Mouse (Mus musculus): ENCODE results near the gene Hprt. TPM values are rescaled to one million over a fixed set of nuclear protein-coding genes. Genes with fewer than 3 reads are reported as not detected.

The Hprt gene
- total RNA-seq, 2 experiments from 2014 or later = 104 to 114 TPM

DNA sequence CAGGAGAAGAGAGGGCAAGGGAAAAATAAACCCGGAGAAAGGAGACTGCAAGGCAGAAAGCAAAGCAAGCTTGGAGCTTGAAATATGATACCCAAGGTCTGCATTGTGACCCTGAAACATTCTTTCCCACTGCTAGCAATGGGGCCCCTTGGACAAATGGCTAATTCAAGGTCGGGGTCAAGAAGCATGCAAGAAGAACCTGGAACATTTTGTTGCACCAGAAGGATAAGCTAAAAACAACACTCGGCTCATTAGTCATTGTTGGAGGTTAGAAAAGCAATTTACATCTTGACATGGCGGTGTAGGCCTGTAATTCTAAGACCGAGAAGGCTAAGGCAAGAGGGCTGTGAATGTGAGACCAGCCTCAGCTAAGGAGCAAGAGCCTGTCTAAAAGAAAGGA lies 51.7 kb downstream of the Hprt start:
- no peak for DNase-seq (ENCODE audit: low spot score in 2 of 2)

DNA sequence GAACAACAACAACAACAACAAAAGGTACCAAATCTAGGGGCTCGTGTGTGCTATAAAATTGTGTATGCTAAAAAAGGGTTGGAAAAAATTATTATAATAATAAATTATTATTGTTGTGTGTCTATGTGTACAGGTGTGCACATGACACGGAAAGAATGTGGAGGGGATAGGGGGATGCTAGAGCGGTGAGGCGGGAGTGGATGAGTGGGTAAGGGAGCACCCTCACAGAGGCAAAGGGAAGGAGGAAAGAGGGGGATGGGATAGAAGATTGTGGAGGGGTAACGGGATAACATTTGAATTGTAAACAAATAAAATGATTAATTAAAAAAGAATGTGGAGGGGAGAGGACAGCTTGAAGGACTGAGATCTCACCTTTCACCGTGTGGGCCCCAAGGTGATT lies 52.2 kb downstream of the Hprt start:
- no peak for DNase-seq (ENCODE audit: low spot score in 2 of 2)

- no peak for DNase-seq (ENCODE audit: low spot score in 2 of 2)
Measured at GRCm38 (mm10) chrX:53041006-53041405, 53.1 kb downstream of the Hprt start.

DNA sequence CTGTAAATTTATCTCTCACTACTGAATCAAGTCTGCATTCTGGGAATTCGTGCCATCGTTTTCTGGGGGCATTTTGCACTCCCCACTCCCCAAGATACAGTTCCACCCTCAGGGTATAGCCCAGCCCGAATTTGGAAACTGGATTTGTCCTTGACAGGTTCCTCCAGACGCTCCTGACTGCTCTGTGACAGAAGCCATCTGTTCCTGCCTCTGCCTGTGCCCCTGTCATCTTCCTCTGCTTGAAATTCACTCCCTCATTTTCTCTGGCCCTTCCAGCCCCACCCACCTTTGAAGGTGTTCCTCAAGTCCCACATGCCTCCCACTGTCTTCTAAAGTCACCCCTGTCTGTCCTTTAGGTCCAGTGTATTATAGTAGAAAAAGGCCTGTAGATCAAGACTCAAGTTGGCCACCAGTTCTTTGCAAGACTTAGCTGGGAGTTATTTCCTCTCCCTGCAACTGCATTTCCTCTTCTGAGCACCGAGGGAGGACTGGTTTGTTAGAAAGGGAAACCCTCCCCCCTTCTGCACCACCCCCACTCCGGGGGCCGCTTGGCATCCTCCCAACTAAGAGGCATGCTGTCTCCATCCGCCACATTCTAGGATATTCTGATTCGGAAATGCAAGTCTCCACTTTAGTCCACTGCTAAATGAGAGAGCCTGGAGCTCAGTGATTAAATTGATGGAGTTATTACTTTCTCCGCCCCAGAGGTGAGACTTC lies 57.4 kb downstream of the Hprt start:
- no peak for DNase-seq (ENCODE audit: low spot score in 2 of 2)

DNA sequence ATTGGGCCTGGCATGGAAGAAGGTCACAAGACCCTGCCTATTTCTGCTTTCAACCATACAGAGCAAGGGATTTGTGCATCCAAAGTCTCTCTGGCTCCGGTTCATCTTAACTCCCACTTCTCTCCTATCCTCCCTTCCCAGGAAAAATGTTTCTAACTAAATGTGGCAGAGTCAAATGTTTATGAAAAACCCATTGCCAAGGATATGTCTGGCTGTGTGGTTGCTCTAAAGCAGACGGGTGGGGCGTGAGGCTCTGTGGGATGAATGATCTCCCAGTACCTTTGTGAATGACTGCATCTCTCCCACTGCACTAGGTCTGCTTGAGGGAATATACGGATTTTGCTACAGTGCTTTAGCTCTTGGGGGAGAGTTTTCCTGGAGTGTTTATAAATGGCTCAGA lies 58.1 kb downstream of the Hprt start:
- DNase-seq (ENCODE audit: low spot score in 2 of 2) = no peak

GRCm38 (mm10) chrX:53046911-53047310 lies 59.0 kb downstream of the Hprt start:
- no peak for DNase-seq (ENCODE audit: low spot score in 2 of 2)

DNA sequence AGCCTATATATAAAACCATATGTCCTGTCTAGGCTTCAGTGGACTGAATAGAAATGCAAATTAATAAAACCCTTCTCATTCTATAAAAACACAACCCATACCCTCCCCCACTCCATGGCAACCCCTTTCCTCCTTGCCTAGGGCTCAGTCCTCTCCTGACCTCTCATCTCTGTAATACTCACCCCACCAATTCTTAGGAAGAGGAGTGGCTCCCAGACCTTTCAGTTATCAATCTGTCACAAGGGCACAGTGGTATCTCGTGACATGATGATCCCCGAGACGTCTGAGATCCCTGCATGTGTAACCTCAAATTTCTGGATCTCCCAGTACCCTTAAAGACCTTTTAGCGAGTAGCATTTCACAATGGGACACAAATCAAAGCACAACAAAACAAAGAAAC lies 61.3 kb downstream of the Hprt start:
- no peak for DNase-seq (ENCODE audit: low spot score in 2 of 2)

GRCm38 (mm10) chrX:53050353-53050752 lies 62.4 kb downstream of the Hprt start:
- DNase-seq (ENCODE audit: low spot score in 2 of 2) = no peak

DNA sequence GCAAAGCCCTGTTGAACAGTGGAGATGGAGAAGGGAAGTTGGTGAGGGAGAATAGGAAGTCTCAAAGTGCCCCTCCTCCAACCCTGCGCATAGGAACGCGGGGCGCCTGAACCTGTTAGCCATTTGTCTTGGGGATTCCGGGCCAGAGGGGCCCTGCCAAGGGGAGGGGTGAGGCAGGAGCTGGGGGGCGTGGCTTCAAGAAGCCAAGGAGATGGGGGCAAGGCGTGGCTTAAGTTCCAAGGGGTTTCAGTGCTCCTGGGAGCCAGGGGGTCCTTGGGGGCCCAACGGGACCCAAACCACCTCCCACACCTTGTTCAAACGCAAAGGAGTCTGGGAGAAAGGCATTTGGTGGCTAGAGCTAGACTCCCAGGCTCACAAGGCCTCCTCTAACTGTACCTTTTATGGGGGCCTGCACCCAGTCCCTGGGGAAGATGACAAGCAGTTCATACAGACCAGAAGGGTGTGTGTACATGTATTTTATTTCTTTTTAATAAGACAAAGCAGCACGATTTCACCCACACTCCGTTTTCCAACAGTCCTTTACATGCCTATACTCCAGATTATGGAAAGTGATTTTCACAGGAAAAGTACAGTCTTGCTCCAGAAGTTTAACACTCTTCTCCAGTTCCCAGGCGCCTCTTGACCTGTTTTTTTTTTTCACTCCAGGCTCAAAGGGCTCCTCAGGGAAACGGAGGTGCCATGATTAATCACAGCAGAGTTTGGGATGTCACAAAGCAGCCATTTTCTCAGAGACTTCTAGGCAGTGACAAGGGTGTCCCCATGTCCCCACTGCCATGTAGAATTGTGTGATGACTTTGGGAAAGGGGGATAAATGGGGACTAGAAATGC lies 64.9 kb downstream of the Hprt start:
- DNase-seq (ENCODE audit: low spot score in 2 of 2) = no peak

- no peak for DNase-seq (ENCODE audit: low spot score in 2 of 2)
Measured at GRCm38 (mm10) chrX:53053885-53054284, 65.9 kb downstream of the Hprt start.

DNA sequence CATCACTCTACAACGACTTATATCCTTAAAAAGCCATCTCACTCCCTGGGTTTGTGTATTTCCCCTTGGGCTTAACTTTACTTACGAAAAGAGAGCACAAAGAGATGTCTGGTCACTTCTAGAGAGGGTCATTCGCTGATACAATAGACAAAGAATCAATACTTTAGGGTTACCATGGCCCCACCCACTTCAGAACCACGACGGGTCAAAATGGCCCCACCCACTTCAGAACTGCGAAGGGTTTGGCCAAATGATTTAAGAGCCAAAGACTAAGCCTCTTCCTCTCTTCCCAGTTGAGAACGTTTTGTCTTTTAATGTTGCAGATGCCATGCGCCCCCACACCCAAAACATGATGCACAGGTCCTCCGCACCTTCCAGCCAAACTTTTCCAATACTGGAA lies 67.8 kb downstream of the Hprt start:
- DNase-seq (ENCODE audit: low spot score in 2 of 2) = peak in 1 of 2 experiments; percentile 28

GRCm38 (mm10) chrX:53056627-53057026 lies 68.7 kb downstream of the Hprt start:
- DNase-seq (ENCODE audit: low spot score in 2 of 2) = peak in 1 of 2 experiments; percentile 32

DNA sequence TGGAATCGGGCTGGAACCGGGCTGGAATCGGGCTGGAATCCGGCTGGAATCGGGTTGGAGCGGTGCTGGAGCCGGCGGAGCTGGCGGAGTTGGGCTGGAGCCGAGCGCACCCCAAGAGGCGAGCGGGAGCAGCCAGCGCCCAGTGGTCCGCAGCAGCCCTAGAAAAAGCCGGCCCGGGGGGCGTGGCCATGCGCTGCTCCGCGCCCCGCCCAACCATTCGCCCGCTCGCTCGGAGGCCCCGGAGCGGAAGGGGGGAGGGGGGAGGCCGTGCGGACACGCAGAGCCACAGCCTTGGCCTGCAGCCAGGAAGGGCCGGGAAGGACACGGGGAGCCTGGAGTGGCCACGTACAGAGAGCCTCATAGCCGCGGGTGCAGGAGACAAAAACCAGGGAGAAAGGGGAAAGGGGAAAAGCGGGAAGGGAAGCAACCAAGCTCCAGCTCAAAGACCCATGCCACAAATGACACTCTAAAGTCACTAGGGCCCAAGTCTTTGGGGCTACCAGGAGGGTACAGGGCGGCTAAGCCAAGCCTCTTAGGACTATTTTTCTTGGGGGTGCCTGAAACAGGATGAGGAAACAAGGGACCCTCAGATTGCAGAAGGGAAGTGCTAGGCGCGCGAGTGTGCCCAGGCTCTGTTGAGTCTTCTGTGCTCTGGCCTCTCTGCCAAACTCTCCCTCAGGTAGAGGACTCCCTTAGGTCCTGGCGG lies 69.3 kb downstream of the Hprt start:
- peak; percentile 85 to 89 for DNase-seq (ENCODE audit: low spot score in 2 of 2)

DNA sequence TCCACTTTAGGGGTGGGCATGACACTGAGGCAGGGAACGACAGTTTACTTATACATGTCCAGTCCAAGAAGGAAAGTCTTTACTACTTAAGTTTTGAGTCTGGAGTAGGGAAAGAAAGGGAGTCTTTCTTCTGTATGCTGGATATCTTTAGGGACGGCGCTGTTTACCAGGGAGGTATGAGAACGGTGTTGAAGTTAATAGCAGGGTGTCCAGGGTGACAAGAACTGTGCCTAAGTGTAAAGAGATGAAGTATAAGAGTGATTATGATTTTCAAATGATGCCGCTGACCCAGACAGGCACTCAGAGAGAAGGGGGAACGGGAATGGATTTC lies 69.8 kb downstream of the Hprt start:
- DNase-seq (ENCODE audit: low spot score in 2 of 2) = no peak

DNA sequence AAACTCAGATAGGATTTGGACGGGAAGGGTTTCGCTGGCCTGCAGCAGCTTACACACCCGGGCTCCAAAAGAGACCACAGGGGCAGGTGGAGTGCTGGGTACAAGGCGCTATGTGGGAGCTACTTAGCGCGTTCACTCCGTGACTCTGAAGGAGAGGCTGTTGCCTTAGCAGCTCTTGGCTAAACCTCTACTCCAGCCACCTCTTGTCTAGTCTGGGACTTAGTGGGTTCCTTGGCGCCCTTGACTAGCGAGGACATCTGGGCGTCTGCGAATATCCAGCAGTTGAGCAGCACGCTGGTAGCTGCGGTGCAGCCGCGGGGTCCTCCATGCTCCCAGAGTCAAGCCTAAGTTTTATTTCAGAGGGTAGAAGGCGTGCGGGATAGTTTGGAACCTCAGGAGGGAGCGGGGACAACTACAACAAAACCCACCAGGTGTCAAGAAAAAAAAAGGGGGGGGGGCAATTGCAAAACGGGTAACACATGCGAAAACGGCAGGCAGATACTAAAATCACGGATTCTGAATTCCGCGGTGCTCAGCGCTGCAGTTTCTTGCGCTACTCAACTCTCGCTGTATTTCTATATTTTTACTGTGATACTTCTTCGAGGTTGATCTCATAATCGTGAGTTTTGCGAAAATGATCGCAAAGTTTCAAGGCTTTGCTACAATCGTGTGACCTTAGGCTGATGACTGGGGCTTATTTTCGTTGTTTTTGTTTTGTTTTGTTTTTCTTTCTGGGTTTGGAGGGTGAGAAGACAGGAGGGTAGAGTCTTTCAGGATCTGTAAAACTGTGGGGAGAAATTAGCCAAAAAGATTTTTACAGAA lies 70.7 kb downstream of the Hprt start:
- no peak for DNase-seq (ENCODE audit: low spot score in 2 of 2)

- no peak for DNase-seq (ENCODE audit: low spot score in 2 of 2)
Measured at GRCm38 (mm10) chrX:53059426-53060007, 71.6 kb downstream of the Hprt start.

GRCm38 (mm10) chrX:53064406-53064805 lies 76.5 kb downstream of the Hprt start:
- no peak for DNase-seq (ENCODE audit: low spot score in 2 of 2)
